Mouse (Mus musculus) testis, adult 2 months (tissue): Measurements from ENCODE around the gene Ptprh.

ENCODE experiments used
- CTCF ChIP-seq: fragments of 200-500 bp; IDR thresholded peaks from 2 replicates; pipeline ENCODE4 v1.5.1; 2012; ENCODE audit warnings: low read depth, mild to moderate bottlenecking, inconsistent platforms, low read length, moderate library complexity; ENCODE audit not compliant: control insufficient read depth, insufficient read depth, insufficient replicate concordance
- POLR2A ChIP-seq: fragments of 200-500 bp; IDR thresholded peaks from 2 replicates; pipeline ENCODE4 v1.6.1; 2012; ENCODE audit warnings: low read depth, mild to moderate bottlenecking, inconsistent platforms, low read length, moderate library complexity; ENCODE audit not compliant: control insufficient read depth

GRCm38 (mm10) chr7:4651581-4651980 is 47.7 kb upstream of the Ptprh start:
- TF ChIP-seq POLR2A (no peak), CTCF (no peak)
